Comparison of ENCODE assay signal across 9 mouse cellular contexts in the genomic region with DNA sequence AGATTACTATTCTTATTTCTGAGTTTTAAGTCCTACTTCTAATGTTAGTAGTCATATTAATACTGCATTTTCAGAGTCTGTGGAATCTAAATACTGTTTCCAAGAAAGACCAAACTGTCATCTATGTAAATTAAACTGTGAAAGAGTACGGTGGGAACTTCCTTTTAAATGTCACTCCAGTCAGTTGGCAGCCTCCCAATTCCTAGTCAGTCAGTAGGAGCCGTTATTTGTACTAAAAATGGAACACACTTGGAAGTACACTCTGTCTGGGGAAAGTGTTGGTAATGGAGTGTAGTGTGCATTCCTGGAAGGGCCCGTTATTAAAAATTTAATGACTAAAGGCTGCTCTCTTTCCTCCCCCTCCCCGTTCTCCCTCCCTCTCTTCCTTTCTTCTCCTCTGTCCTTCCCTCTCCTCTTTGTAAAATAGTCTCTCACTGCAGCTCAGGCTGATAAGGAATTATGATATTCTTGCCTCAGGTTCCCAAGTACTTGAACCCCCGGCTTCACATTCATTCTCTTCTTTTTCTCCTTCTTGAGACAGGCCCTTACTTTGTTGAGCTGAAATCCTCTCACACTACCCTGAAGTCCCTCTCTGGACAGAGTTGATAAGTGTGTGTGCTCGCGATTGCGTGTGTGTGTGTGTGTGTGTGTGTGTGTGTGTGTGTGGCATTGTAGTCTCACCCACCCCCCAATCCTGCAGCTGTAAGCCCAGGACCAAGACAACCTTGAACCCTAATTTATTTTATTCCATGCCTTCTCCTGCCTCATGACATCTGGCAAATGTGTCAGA. TPM values are rescaled to one million over a fixed set of nuclear protein-coding genes. Genes with fewer than 3 reads are reported as not detected.
DNase-seq lines count a peak whose midpoint lies in the region; ATAC-seq lines count a peak whose summit lies in the region.
"Had no signal": no experiment of that assay in that cellular context is flagged by ENCODE, and none has a peak within 500 bp of the region (broad histone marks: within the 10 kb centered on the region; RNA-seq: fewer than 3 reads in every experiment).

No protein-coding gene starts in this region.

- no peak for DNase-seq in forebrain, embryonic 11.5 days (ENCODE audit: low spot score)
- peak; percentile 58 for DNase-seq in right cerebral cortex, adult 18-20 months
- no peak for DNase-seq in right cerebral cortex, postnatal 25 days
- DNase-seq in layer of hippocampus, adult 9-11 months, result peak; percentile 76
- DNase-seq in telencephalon, adult 2 months (ENCODE audit: low read depth, low spot score), result peak; percentile 64
- DNase-seq in cerebellum, postnatal 4 days (ENCODE audit: low spot score in 2 of 2), result no peak
- DNase-seq in embryo, embryonic 9.5 days (ENCODE audit: extremely low spot score), result no peak

- H3K9ac ChIP-seq in forebrain, embryonic 12.5 days, result no peak overlapping the region
- no peak overlapping the region for H3K9ac ChIP-seq in forebrain, embryonic 11.5 days (ENCODE audit: low read length)
- H3K9ac ChIP-seq: neural tube, embryonic 12.5 days had no signal

- no peak for ATAC-seq in forebrain, embryonic 12.5 days (ENCODE audit: low FRiP score)
- no peak for ATAC-seq in forebrain, embryonic 11.5 days (replicated peaks; ENCODE audit: low FRiP score)

- H3K4me1 ChIP-seq in forebrain, embryonic 12.5 days, result peaks cover 10% of the 10 kb centered on the region
- peaks cover 4% of the 10 kb centered on the region; the same call in 1 of the 2 replicates for H3K4me1 ChIP-seq in forebrain, embryonic 11.5 days (replicated peaks; ENCODE audit: control insufficient read depth, insufficient read depth, low read length)
- H3K4me1 ChIP-seq: neural tube, embryonic 12.5 days had no signal

- H3K27me3 ChIP-seq in forebrain, embryonic 12.5 days, result no peaks in the 10 kb centered on the region
- H3K27me3 ChIP-seq in forebrain, embryonic 11.5 days (ENCODE audit: control insufficient read depth, insufficient read depth, low read length), result no peaks in the 10 kb centered on the region
- H3K27me3 ChIP-seq: neural tube, embryonic 12.5 days had no signal

- 0 out of 2 replicates have a peak overlapping the region, but pooled peaks have one; percentile 6 for H3K27ac ChIP-seq in forebrain, embryonic 12.5 days
- no peak overlapping the region for H3K27ac ChIP-seq in forebrain, embryonic 11.5 days (ENCODE audit: low read depth, low read length)
- H3K27ac ChIP-seq: neural tube, embryonic 12.5 days had no signal

- no peak overlapping the region for H3K4me2 ChIP-seq in forebrain, embryonic 12.5 days
- H3K4me2 ChIP-seq in forebrain, embryonic 11.5 days (ENCODE audit: low read depth, low read length, severe bottlenecking), result no peak overlapping the region
- H3K4me2 ChIP-seq: neural tube, embryonic 12.5 days had no signal

- H3K36me3 ChIP-seq in forebrain, embryonic 12.5 days (replicated peaks), result no peaks in the 10 kb centered on the region
- H3K36me3 ChIP-seq in forebrain, embryonic 11.5 days (ENCODE audit: control insufficient read depth, insufficient read depth, low read length), result no peaks in the 10 kb centered on the region
- H3K36me3 ChIP-seq: neural tube, embryonic 12.5 days had no signal

- H3K4me3 ChIP-seq in forebrain, embryonic 12.5 days (replicated peaks), result no peak overlapping the region
- H3K4me3 ChIP-seq in forebrain, embryonic 11.5 days (ENCODE audit: low read depth, low read length), result no peak overlapping the region
- H3K4me3 ChIP-seq: neural tube, embryonic 12.5 days had no signal

- WGBS in forebrain, embryonic 12.5 days, result 69% methylated on average over 8 of the region's 8 CpGs
- WGBS in forebrain, embryonic 11.5 days, result 80% methylated on average over 8 of the region's 8 CpGs

- H3K9me3 ChIP-seq in forebrain, embryonic 12.5 days, result no peaks in the 10 kb centered on the region
- H3K9me3 ChIP-seq in forebrain, embryonic 11.5 days (ENCODE audit: control insufficient read depth, low read length), result no peaks in the 10 kb centered on the region; the same call in 1 of the 2 replicates
- H3K9me3 ChIP-seq: neural tube, embryonic 12.5 days had no signal

RNA-seq across cellular contexts. Expression of a gene that starts 28.5 kb away (rescaled TPM):
- polyA plus RNA-seq in forebrain, embryonic 12.5 days (2016; fragmentation: Nextera tagmentation; extraction: Ambion mirVana), result 405 and 446 TPM in 2 replicates
- polyA plus RNA-seq in forebrain, embryonic 11.5 days (2014; fragmentation: Nextera tagmentation; extraction: Ambion mirVana), result 157 and 167 TPM in 2 replicates

RNA-seq across cellular contexts. Expression of a gene that starts 38.2 kb away (rescaled TPM):
- polyA plus RNA-seq in forebrain, embryonic 12.5 days (2016; fragmentation: Nextera tagmentation; extraction: Ambion mirVana), result 91.3 and 95.1 TPM in 2 replicates
- polyA plus RNA-seq in forebrain, embryonic 11.5 days (2014; fragmentation: Nextera tagmentation; extraction: Ambion mirVana), result 82.5 and 85.6 TPM in 2 replicates

RNA-seq across cellular contexts. Expression of a gene that starts 53.1 kb away (rescaled TPM):
- polyA plus RNA-seq in forebrain, embryonic 12.5 days (2016; fragmentation: Nextera tagmentation; extraction: Ambion mirVana), result 26.3 and 32.1 TPM in 2 replicates
- 49.4 and 53.6 TPM in 2 replicates for polyA plus RNA-seq in forebrain, embryonic 11.5 days (2014; fragmentation: Nextera tagmentation; extraction: Ambion mirVana)

Comparison
In these comparisons a context has a peak if more than half of its experiments do, and no peak if none do; other contexts are left out.
1. DNase-seq: peak in right cerebral cortex, adult 18-20 months (single experiment), layer of hippocampus, adult 9-11 months (single experiment) and telencephalon, adult 2 months (single experiment); none in forebrain, embryonic 11.5 days (single experiment), right cerebral cortex, postnatal 25 days (single experiment), cerebellum, postnatal 4 days (0 of 2) and embryo, embryonic 9.5 days (single experiment).